Mouse (Mus musculus): ENCODE results near the gene Glis2. TPM values are rescaled to one million over a fixed set of nuclear protein-coding genes. Genes with fewer than 3 reads are reported as not detected.

The Glis2 gene
- polyA plus RNA-seq (2015; fragmentation: Nextera tagmentation; extraction: Ambion mirVana), result 17.7 and 17.9 TPM in 2 replicates

- Histone ChIP-seq H3K4me2 (peak within 1 kb of the TSS; percentile 76), H3K4me1 (replicated peaks) (peaks cover 62% of the 10 kb centered on the region), H3K9ac (peak within 1 kb of the TSS; percentile 93), H3K27ac (peak within 1 kb of the TSS; percentile 96), H3K27me3 (no peaks in the 10 kb centered on the region), H3K4me3 (peak within 1 kb of the TSS; percentile 92), H3K9me3 (replicated peaks) (no peaks in the 10 kb centered on the region), H3K36me3 (peaks cover 12% of the 10 kb centered on the region)
- WGBS, result under 1% methylated on average over 31 of the region's 74 CpGs
- peak; percentile 87 for ATAC-seq (replicated peaks; ENCODE audit: insufficient number of reproducible peaks, insufficient read depth, low FRiP score, low read depth)
These were observed at the start of gene Glis2 for GRCm38 (mm10) chr16:4593971-4594813. TSS of gene Glis2 (plus strand) at chr16:4594713.

DNA sequence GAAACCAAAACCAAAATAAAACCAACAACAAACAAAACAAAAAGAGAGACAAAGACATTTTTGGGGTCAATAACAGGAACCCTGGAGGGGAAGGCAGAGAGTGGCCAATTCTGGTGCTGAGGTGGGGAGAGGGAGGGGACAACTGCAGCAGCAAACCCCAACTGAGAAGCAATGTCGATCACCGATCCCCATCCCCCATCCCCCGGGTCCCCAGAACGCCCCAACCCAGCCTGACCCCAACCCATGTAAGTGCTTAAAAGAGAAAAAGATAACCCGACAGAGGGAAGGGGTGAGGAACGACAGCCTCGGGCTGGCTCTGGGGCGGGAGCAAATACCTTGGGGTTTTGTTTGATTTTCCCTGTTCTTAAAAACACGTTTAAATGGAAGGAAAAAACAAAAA, 49.7 kb upstream of the Glis2 start:
- Histone ChIP-seq H3K9me3 (replicated peaks) (no peaks in the 10 kb centered on the region), H3K27ac (no peak overlapping the region), H3K27me3 (no peaks in the 10 kb centered on the region), H3K4me1 (replicated peaks) (peaks cover 6% of the 10 kb centered on the region), H3K4me3 (no peak overlapping the region), H3K9ac (no peak overlapping the region), H3K36me3 (peaks cover 22% of the 10 kb centered on the region), H3K4me2 (no peak overlapping the region)
- ATAC-seq (replicated peaks; ENCODE audit: insufficient number of reproducible peaks, insufficient read depth, low FRiP score, low read depth), result no peak
- 56% methylated on average over 9 of the region's 9 CpGs for WGBS

GRCm38 (mm10) chr16:4546838-4547237, 47.7 kb upstream of the Glis2 start:
- peaks cover 22% of the 10 kb centered on the region for H3K36me3 ChIP-seq
- no peak overlapping the region for H3K9ac ChIP-seq
- no peak overlapping the region for H3K4me2 ChIP-seq
- WGBS, result 93% methylated on average over 8 of the region's 8 CpGs
- peaks cover 13% of the 10 kb centered on the region for H3K4me1 ChIP-seq (replicated peaks)
- no peaks in the 10 kb centered on the region for H3K9me3 ChIP-seq (replicated peaks)
- no peak overlapping the region for H3K27ac ChIP-seq
- no peak overlapping the region for H3K4me3 ChIP-seq
- no peaks in the 10 kb centered on the region for H3K27me3 ChIP-seq
- ATAC-seq (replicated peaks; ENCODE audit: insufficient number of reproducible peaks, insufficient read depth, low FRiP score, low read depth), result no peak

DNA sequence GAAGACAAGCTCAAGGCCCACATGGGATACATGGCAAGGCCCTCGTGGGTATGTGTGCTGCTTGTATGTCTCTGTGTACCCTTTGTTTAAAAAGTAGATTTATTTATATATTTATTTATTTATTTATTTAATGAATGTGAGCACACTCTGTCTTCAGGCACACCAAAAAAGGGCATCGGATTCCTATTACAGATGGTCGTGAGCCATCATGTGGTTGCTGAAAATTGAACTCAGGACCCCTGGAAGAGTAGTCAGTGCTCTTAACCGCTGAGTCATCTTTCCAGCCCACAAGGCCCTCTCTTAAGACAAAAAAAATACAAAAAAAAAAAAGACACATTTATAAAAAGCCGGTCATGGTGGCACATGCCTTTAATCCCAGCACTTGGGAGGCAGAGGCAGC, 46.9 kb upstream of the Glis2 start:
- peaks cover 15% of the 10 kb centered on the region for H3K4me1 ChIP-seq (replicated peaks)
- ATAC-seq (replicated peaks; ENCODE audit: insufficient number of reproducible peaks, insufficient read depth, low FRiP score, low read depth), result no peak
- no peak overlapping the region for H3K27ac ChIP-seq
- no peaks in the 10 kb centered on the region for H3K27me3 ChIP-seq
- no peak overlapping the region for H3K4me3 ChIP-seq
- no peaks in the 10 kb centered on the region for H3K9me3 ChIP-seq (replicated peaks)
- 92% methylated on average over 5 of the region's 5 CpGs for WGBS
- no peak overlapping the region for H3K4me2 ChIP-seq
- H3K36me3 ChIP-seq, result peaks cover 22% of the 10 kb centered on the region
- H3K9ac ChIP-seq, result no peak overlapping the region

GRCm38 (mm10) chr16:4548953-4549688, 45.4 kb upstream of the Glis2 start:
- no peak for ATAC-seq (replicated peaks; ENCODE audit: insufficient number of reproducible peaks, insufficient read depth, low FRiP score, low read depth)
- peaks cover 22% of the 10 kb centered on the region for H3K36me3 ChIP-seq
- WGBS, result 90% methylated on average over 18 of the region's 18 CpGs
- H3K9me3 ChIP-seq (replicated peaks), result no peaks in the 10 kb centered on the region
- no peak overlapping the region for H3K27ac ChIP-seq
- no peaks in the 10 kb centered on the region for H3K27me3 ChIP-seq
- peaks cover 29% of the 10 kb centered on the region for H3K4me1 ChIP-seq (replicated peaks)
- H3K4me2 ChIP-seq, result no peak overlapping the region
- H3K4me3 ChIP-seq, result no peak overlapping the region
- no peak overlapping the region for H3K9ac ChIP-seq

GRCm38 (mm10) chr16:4551056-4551455, 43.5 kb upstream of the Glis2 start:
- Histone ChIP-seq H3K36me3 (peaks cover 17% of the 10 kb centered on the region), H3K27ac (no peak overlapping the region), H3K4me3 (no peak overlapping the region), H3K4me1 (replicated peaks) (peaks cover 29% of the 10 kb centered on the region), H3K27me3 (no peaks in the 10 kb centered on the region), H3K4me2 (no peak overlapping the region), H3K9me3 (replicated peaks) (no peaks in the 10 kb centered on the region), H3K9ac (no peak overlapping the region)
- 42% methylated on average over 13 of the region's 13 CpGs for WGBS
- no peak for ATAC-seq (replicated peaks; ENCODE audit: insufficient number of reproducible peaks, insufficient read depth, low FRiP score, low read depth)

- Histone ChIP-seq H3K36me3 (peaks cover 15% of the 10 kb centered on the region), H3K27me3 (no peaks in the 10 kb centered on the region), H3K9ac (no peak overlapping the region), H3K27ac (no peak overlapping the region), H3K4me2 (no peak overlapping the region), H3K9me3 (replicated peaks) (no peaks in the 10 kb centered on the region), H3K4me1 (replicated peaks) (peaks cover 34% of the 10 kb centered on the region), H3K4me3 (no peak overlapping the region)
- WGBS, result 91% methylated on average over 12 of the region's 12 CpGs
- no peak for ATAC-seq (replicated peaks; ENCODE audit: insufficient number of reproducible peaks, insufficient read depth, low FRiP score, low read depth)
These were observed 42.6 kb upstream of the Glis2 start for GRCm38 (mm10) chr16:4551885-4552284.

GRCm38 (mm10) chr16:4552829-4553550, 41.5 kb upstream of the Glis2 start:
- peak overlapping the region; percentile 11; the same call in 1 of the 2 replicates for H3K9ac ChIP-seq
- H3K9me3 ChIP-seq (replicated peaks), result no peaks in the 10 kb centered on the region
- no peak overlapping the region; the same call in 1 of the 2 replicates for H3K4me2 ChIP-seq
- H3K36me3 ChIP-seq, result peaks cover 5% of the 10 kb centered on the region
- H3K4me1 ChIP-seq (replicated peaks), result peaks cover 45% of the 10 kb centered on the region
- peak overlapping the region; percentile 10; the same call in 1 of the 2 replicates for H3K27ac ChIP-seq
- no peak overlapping the region for H3K4me3 ChIP-seq
- no peaks in the 10 kb centered on the region for H3K27me3 ChIP-seq
- 0 out of 2 replicates have a peak, but pooled peaks have one; percentile 40 for ATAC-seq (replicated peaks; ENCODE audit: insufficient number of reproducible peaks, insufficient read depth, low FRiP score, low read depth)
- 27% methylated on average over 6 of the region's 6 CpGs for WGBS

GRCm38 (mm10) chr16:4555555-4555954, 39.0 kb upstream of the Glis2 start:
- H3K4me1 ChIP-seq (replicated peaks), result peaks cover 47% of the 10 kb centered on the region
- H3K9ac ChIP-seq, result no peak overlapping the region
- no peak overlapping the region for H3K27ac ChIP-seq
- ATAC-seq (replicated peaks; ENCODE audit: insufficient number of reproducible peaks, insufficient read depth, low FRiP score, low read depth), result no peak
- H3K4me3 ChIP-seq, result no peak overlapping the region
- no peaks in the 10 kb centered on the region for H3K27me3 ChIP-seq
- H3K9me3 ChIP-seq (replicated peaks), result no peaks in the 10 kb centered on the region
- no peaks in the 10 kb centered on the region; the same call in 1 of the 2 replicates for H3K36me3 ChIP-seq
- 94% methylated on average over 1 of the region's 1 CpGs for WGBS
- no peak overlapping the region for H3K4me2 ChIP-seq

- WGBS, result 76% methylated on average over 1 of the region's 1 CpGs
- Histone ChIP-seq H3K27ac (peak overlapping the region; percentile 91; the same call in 1 of the 2 replicates), H3K36me3 (no peaks in the 10 kb centered on the region), H3K9me3 (replicated peaks) (no peaks in the 10 kb centered on the region), H3K4me1 (replicated peaks) (peaks cover 42% of the 10 kb centered on the region), H3K4me2 (peak overlapping the region; percentile 96), H3K9ac (no peak overlapping the region; the same call in 1 of the 2 replicates), H3K4me3 (peak overlapping the region; percentile 84; the same call in 1 of the 2 replicates), H3K27me3 (no peaks in the 10 kb centered on the region)
- no peak for ATAC-seq (replicated peaks; ENCODE audit: insufficient number of reproducible peaks, insufficient read depth, low FRiP score, low read depth)
These were observed 37.4 kb upstream of the Glis2 start for GRCm38 (mm10) chr16:4557085-4557484.

- H3K27me3 ChIP-seq, result no peaks in the 10 kb centered on the region
- under 1% methylated on average over 19 of the region's 19 CpGs for WGBS
- no peaks in the 10 kb centered on the region for H3K36me3 ChIP-seq
- no peaks in the 10 kb centered on the region for H3K9me3 ChIP-seq (replicated peaks)
- peak overlapping the region; percentile 96 for H3K4me2 ChIP-seq
- H3K4me3 ChIP-seq, result peak overlapping the region; percentile 84
- peak overlapping the region; percentile 75 for H3K9ac ChIP-seq
- ATAC-seq (replicated peaks; ENCODE audit: insufficient number of reproducible peaks, insufficient read depth, low FRiP score, low read depth), result peak; percentile 41
- H3K27ac ChIP-seq, result peak overlapping the region; percentile 91
- H3K4me1 ChIP-seq (replicated peaks), result peaks cover 33% of the 10 kb centered on the region
These were observed 36.6 kb upstream of the Glis2 start for GRCm38 (mm10) chr16:4557949-4558348.
